Mouse (Mus musculus) forebrain, embryonic 11.5 days (tissue): ENCODE results near the gene Jtb. TPM values are rescaled to one million over a fixed set of nuclear protein-coding genes. Genes with fewer than 3 reads are reported as not detected.
A peak's percentile ranks its signal among the peaks of the same experiment; 100 is the strongest.

ENCODE experiments used
- ATAC-seq: fragments of 200-750 bp; cut with Nextera tagmentation; replicated peaks from 2 replicates; pipeline ENCODE4 v1.8.0; 2017; ENCODE audit warnings: moderate TSS enrichment; ENCODE audit not compliant: low FRiP score
- DNase-seq: peaks from one replicate; pipeline ENCODE4 v3.0.0-alpha.2; 2017; ENCODE audit warnings: low spot score
- H3K27ac ChIP-seq: fragments of 300-500 bp; sonication (generic); 2 replicates; pipeline ENCODE4 v1.5.1; 2014; ENCODE audit warnings: low read depth, low read length
- H3K27me3 ChIP-seq: fragments of 300-500 bp; sonication (generic); 2 replicates; pipeline ENCODE4 v1.6.1; 2014; ENCODE audit warnings: mild to moderate bottlenecking, low read length, mixed read lengths; ENCODE audit not compliant: control insufficient read depth, insufficient read depth
- H3K36me3 ChIP-seq: fragments of 300-500 bp; sonication (generic); 2 replicates; pipeline ENCODE4 v1.6.1; 2014; ENCODE audit warnings: mild to moderate bottlenecking, low read length, moderate library complexity, mixed read lengths; ENCODE audit not compliant: control insufficient read depth, insufficient read depth
- H3K4me1 ChIP-seq: fragments of 300-500 bp; sonication (generic); replicated peaks from 2 replicates; pipeline ENCODE4 v1.6.1; 2014; ENCODE audit warnings: low read length, mixed read lengths; ENCODE audit not compliant: control insufficient read depth, insufficient read depth
- H3K4me2 ChIP-seq: fragments of 300-500 bp; sonication (generic); 2 replicates; pipeline ENCODE4 v1.6.1; 2014; ENCODE audit warnings: low read depth, mild to moderate bottlenecking, low read length, moderate library complexity, mixed read lengths; ENCODE audit not compliant: severe bottlenecking
- H3K4me3 ChIP-seq: fragments of 300-500 bp; sonication (generic); 2 replicates; pipeline ENCODE4 v1.5.1; 2014; ENCODE audit warnings: low read depth, low read length
- H3K9ac ChIP-seq: fragments of 300-500 bp; sonication (generic); 2 replicates; pipeline ENCODE4 v1.6.1; 2014; ENCODE audit warnings: low read length
- H3K9me3 ChIP-seq: fragments of 300-500 bp; sonication (generic); 2 replicates; pipeline ENCODE4 v1.6.1; 2016; ENCODE audit warnings: low read length, mixed read lengths; ENCODE audit not compliant: control insufficient read depth
- WGBS: fragments of 180-500 bp; shearing (Covaris S2); extraction: QIAGEN DNeasy Blood & Tissue Kit; methylation state at CpG from one replicate; pipeline ENCODE4 v1.1.7; 2014; 5-methylcytosine and 5-hydroxymethylcytosine counted together
- polyA plus RNA-seq: library from polyadenylated mRNA; unstranded; fragments of >200 nt; fragmentation: Nextera tagmentation; extraction: Ambion mirVana; gene quantifications from 2 replicates; pipeline ENCODE4 v1.2.1, GENCODE M21; 2014

The Jtb gene
- polyA plus RNA-seq, 1 experiment from 2014 or later, result 110 TPM

GRCm38 (mm10) chr3:90204582-90204981, 26.8 kb upstream of the Jtb start:
- Histone ChIP-seq H3K4me3 (no peak overlapping the region), H3K9ac (no peak overlapping the region), H3K27ac (no peak overlapping the region), H3K4me2 (no peak overlapping the region), H3K9me3 (no peaks in the 10 kb centered on the region), H3K36me3 (peaks cover 6% of the 10 kb centered on the region; the same call in 1 of the 2 replicates), H3K4me1 (no peaks in the 10 kb centered on the region), H3K27me3 (no peaks in the 10 kb centered on the region)
- 93% methylated on average over 2 of the region's 2 CpGs for WGBS
- ATAC-seq (no peak), DNase-seq (no peak)

GRCm38 (mm10) chr3:90208662-90209061, 22.7 kb upstream of the Jtb start:
- ATAC-seq (no peak), DNase-seq (no peak)
- Histone ChIP-seq H3K4me1 (peaks cover 7% of the 10 kb centered on the region; the same call in 1 of the 2 replicates), H3K9me3 (no peaks in the 10 kb centered on the region), H3K27me3 (no peaks in the 10 kb centered on the region), H3K4me3 (no peak overlapping the region), H3K9ac (no peak overlapping the region), H3K4me2 (no peak overlapping the region), H3K27ac (no peak overlapping the region), H3K36me3 (peaks cover 6% of the 10 kb centered on the region; the same call in 1 of the 2 replicates)
- 95% methylated on average over 2 of the region's 2 CpGs for WGBS

- Histone ChIP-seq H3K4me3 (no peak overlapping the region), H3K36me3 (peaks cover 6% of the 10 kb centered on the region; the same call in 1 of the 2 replicates), H3K4me1 (peaks cover 7% of the 10 kb centered on the region; the same call in 1 of the 2 replicates), H3K4me2 (no peak overlapping the region), H3K9ac (no peak overlapping the region), H3K27me3 (no peaks in the 10 kb centered on the region), H3K9me3 (no peaks in the 10 kb centered on the region), H3K27ac (no peak overlapping the region)
- DNase-seq (no peak), ATAC-seq (no peak)
- WGBS, result 97% methylated on average over 5 of the region's 5 CpGs
These were observed 21.4 kb upstream of the Jtb start for GRCm38 (mm10) chr3:90209908-90210566.

GRCm38 (mm10) chr3:90211475-90212398, 19.7 kb upstream of the Jtb start:
- ATAC-seq (no peak), DNase-seq (no peak)
- 86% methylated on average over 13 of the region's 13 CpGs for WGBS
- Histone ChIP-seq H3K27me3 (no peaks in the 10 kb centered on the region), H3K27ac (no peak overlapping the region), H3K4me1 (peaks cover 7% of the 10 kb centered on the region; the same call in 1 of the 2 replicates), H3K9me3 (no peaks in the 10 kb centered on the region), H3K4me3 (peak overlapping the region; percentile 57), H3K36me3 (peaks cover 6% of the 10 kb centered on the region; the same call in 1 of the 2 replicates), H3K4me2 (peak overlapping the region; percentile 89), H3K9ac (no peak overlapping the region)

GRCm38 (mm10) chr3:90212723-90213122, 18.7 kb upstream of the Jtb start:
- Histone ChIP-seq H3K27me3 (no peaks in the 10 kb centered on the region), H3K27ac (no peak overlapping the region), H3K4me3 (peak overlapping the region; percentile 57), H3K4me1 (peaks cover 7% of the 10 kb centered on the region; the same call in 1 of the 2 replicates), H3K36me3 (peaks cover 6% of the 10 kb centered on the region; the same call in 1 of the 2 replicates), H3K9me3 (no peaks in the 10 kb centered on the region), H3K4me2 (peak overlapping the region; percentile 89), H3K9ac (peak overlapping the region; percentile 68)
- DNase-seq (no peak), ATAC-seq (no peak)
- 16% methylated on average over 5 of the region's 5 CpGs for WGBS

GRCm38 (mm10) chr3:90213377-90213866, 18.0 kb upstream of the Jtb start, which contains the start of the genes Rps27 and Rab13:
Gene Rps27 (minus strand): TSS chr3:90213651.
Gene Rab13 (plus strand): TSS chr3:90213695.
- peak; percentile 93 for ATAC-seq
- under 1% methylated on average over 42 of the region's 42 CpGs for WGBS
- H3K4me3 ChIP-seq, result peak within 1 kb of the TSS; percentile 57
- DNase-seq, result peak; percentile 90
- peak within 1 kb of the TSS; percentile 68 for H3K9ac ChIP-seq
- H3K4me1 ChIP-seq, result peaks cover 7% of the 10 kb centered on the region; the same call in 1 of the 2 replicates
- H3K4me2 ChIP-seq, result peak within 1 kb of the TSS; percentile 89
- H3K36me3 ChIP-seq, result peaks cover 6% of the 10 kb centered on the region; the same call in 1 of the 2 replicates
- peak within 1 kb of the TSS; percentile 62; the same call in 1 of the 2 replicates for H3K27ac ChIP-seq
- no peaks in the 10 kb centered on the region for H3K27me3 ChIP-seq
- no peaks in the 10 kb centered on the region for H3K9me3 ChIP-seq

GRCm38 (mm10) chr3:90213956-90214684, 17.3 kb upstream of the Jtb start:
- Histone ChIP-seq H3K36me3 (peaks cover under 1% of the 10 kb centered on the region; the same call in 1 of the 2 replicates), H3K27me3 (no peaks in the 10 kb centered on the region), H3K27ac (no peak overlapping the region), H3K9me3 (no peaks in the 10 kb centered on the region), H3K4me1 (peaks cover 7% of the 10 kb centered on the region; the same call in 1 of the 2 replicates), H3K4me3 (peak overlapping the region; percentile 57), H3K4me2 (peak overlapping the region; percentile 58), H3K9ac (peak overlapping the region; percentile 68; the same call in 1 of the 2 replicates)
- 15% methylated on average over 12 of the region's 12 CpGs for WGBS
- peak; percentile 61 for ATAC-seq
- DNase-seq, result no peak
